Mouse (Mus musculus): ENCODE results near the gene Asb11.
A peak's percentile ranks its signal among the peaks of the same experiment; 100 is the strongest.

Asb11 gene

DNA sequence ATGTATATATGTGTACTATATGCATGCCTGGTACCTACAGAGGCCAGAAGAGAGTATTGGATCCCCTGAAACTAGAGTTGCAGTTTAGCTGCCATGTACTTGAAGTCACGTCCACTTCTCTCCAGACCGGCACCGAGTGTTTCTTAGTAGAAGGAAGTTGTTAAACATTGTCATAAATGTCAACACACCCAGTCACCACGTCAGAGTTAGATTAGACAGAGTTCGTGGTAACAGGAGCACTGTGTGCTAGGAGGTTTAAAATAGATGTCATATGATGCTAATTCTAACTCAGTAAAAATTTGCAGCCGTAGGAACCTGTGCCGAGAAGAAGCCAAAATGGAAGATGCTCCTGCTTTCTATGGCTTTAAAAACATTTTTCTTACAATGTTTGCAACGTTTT is at the start of gene Asb11:
Asb11 (plus strand) TSS at position 286 of the 400 bp plus-strand sequence.
- DNase-seq: no peak

DNA sequence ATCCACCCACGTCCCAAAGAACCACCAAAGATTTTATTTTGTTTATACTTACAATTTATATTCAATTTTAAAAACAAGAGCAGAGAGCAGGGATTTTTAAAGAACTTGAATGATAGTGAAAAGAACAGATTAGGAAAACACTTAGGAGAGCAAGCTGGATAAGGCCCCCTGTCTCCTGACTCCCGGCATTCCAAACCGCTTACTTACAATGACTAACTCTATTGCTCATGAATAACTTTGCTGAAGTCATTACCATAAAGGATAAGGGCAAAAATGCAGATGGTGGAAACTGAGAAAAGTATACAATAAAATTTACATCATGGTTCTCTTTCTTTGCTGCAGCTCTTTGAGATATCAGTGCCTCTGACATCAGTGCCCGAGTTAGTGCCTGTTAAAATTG is 42.7 kb upstream of the Asb11 start:
- DNase-seq: no peak

DNA sequence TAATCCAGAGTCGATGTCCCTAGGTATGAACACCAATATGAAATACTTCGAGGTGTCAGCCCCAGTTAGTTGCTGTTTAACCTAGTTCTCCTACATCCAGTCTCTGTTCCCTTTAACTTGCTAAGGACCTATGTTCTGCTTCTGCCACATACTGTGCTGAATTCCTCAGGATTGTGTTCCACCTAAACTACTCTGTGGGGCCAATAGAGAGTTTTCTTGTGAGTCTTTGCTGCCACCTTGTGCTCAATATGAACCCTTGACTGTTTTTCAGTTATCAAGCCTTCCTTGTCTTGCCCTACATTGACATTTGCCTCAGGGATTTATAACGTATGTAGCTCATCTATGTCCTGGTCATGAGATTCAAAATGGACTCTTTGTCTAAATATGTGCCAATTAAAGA is 38.3 kb upstream of the Asb11 start:
- DNase-seq: no peak

DNA sequence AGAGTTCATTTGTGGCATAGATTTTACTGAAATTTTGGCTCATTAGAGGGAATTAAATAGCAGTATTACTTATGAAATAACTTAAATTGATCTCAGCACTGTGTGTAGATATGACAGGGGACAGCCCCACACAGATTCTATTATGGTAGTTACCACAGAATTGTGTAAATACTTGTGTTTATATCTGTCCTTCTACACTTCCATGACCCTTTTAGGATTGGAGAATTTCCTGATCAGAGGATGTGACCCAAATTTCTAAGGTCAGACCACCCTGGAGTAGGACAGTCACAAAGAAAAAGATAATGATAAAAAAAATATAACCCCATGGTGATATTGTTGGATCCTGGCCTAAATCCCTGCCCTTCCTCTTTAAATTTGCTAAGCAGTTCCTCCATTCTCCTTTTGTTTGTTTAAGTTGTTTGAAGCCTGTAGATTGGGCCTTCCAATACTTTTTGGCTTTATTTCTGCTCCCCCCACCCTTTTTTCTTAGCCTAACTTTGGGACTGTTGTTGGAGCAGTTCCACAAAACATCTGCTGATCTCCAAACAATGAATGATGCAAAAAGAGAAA is 31.6 kb upstream of the Asb11 start:
- DNase-seq: no peak

DNA sequence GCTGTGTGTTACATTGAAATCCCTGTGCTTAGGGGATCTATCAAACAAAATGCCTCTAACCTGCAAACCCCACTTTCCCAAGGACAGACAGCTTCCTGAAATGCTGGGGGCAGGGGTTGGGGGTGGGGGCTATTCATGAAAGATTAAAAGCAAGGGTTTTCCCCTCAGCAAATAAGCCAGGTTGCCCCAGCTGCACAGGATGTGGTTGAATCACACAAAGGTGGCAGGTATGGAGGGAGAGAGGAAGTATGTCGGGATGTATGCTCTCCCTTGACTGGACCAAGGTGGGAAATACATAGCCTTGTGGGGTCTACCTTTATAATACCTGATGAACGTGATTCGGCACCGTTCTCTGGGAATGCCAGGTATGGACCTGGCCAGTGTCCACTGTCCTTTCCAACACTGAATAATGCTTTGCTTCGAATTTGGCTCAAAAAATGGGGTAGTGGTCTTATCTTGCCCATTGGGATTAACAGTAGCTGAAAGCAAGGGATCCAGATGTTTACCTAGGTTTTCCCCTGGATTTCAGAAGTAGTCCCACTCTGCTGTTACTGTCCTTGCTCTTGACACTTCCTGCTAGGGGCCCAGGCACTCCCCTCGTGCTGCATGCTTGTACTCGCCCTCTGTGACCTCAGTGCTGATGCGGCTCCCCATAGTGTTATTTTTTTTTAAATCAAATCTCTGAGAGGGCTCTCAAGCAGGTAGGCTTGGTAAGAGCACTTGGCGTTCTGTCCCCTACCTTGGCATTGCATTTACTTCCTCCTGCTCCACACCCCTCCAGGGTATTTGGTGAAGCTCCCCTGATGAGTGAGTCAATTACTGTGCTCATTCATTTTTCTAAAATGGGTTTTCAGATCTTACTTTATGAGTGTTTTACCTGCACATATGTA is 30.4 kb upstream of the Asb11 start:
- peak in 1 of 2 experiments; percentile 24 for DNase-seq

DNA sequence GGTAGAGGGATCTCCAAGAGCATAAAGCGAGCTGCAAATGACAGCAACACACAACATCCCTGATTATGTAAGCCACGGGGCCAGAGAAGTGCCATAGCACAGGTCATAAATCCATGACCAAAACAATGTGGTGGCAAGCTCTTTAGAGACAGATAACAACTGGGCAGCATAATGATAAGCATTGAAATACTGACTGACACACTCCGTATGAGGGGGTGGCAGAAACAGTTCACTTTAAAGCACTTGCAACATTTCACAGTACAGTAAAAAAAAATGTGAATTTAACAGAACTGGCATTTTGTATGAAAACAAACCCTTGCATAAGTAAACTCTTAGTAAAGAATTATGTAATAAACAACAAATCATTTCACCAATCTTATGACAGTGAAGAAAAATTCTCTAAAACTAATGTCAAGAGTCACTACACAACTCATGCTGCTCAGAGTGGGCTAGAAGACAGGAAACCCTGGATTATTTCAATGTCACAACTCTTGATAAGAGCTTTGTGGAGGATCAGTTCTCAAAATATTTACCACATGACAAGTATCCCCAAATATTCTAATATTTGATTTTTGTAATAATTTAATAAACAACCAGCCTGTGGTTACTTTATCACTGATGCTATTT is 28.4 kb upstream of the Asb11 start:
- DNase-seq: no peak

DNA sequence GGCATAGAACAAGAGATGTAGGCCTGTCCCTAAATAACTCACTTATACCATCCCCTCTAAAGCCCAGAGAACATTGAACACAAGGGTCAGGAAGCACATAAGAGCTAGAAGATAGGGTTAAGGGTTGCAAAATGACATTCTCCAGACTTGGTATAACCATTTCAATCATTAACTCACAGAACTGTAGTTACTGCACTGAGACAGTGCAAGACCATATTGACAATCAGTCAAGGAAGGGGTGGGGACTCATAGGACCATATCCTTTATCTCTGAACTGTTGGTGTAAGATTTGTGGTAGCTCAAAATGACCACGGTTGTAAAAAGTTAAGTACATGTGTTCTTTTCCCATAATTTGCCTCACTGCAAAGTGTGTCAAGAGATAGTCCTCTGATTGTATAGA is 26.2 kb upstream of the Asb11 start:
- no peak for DNase-seq

DNA sequence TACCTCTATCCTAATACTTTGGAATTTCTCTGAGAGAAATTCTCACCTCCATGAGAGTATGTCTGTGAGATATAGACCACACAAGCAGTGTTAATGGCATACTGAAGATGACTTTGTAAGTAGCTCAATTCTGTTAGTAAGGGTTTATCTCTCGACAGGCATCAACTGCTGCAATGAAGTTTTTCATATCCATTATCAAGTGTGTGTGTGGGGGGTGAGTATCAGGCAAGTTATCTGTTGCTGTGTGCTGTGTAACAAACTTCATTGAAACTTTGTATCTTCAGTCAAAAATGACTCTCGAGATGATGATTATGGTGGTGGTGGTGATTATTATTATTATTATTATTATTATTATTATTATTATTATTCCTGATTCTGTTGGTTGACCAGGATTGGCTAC is 20.0 kb upstream of the Asb11 start:
- no peak for DNase-seq

DNA sequence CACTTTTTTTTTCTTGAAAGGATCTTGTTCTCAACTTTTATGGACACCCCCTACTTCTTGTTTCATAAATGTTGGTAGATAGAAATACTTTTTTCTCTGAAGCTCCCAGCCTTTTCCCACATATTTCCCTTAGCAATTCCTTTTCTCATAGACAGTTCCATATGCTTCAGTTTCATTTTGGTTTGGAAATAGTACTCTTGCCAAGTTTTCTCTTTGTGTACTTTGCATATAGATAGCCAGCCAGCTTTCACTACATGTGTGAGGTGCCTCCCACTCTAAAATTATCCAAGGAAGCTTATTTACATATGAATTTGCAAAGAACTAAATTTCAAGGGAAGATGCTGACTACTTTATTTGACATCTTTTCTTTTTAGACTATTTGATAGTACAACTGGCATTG is 18.8 kb upstream of the Asb11 start:
- no peak for DNase-seq

DNA sequence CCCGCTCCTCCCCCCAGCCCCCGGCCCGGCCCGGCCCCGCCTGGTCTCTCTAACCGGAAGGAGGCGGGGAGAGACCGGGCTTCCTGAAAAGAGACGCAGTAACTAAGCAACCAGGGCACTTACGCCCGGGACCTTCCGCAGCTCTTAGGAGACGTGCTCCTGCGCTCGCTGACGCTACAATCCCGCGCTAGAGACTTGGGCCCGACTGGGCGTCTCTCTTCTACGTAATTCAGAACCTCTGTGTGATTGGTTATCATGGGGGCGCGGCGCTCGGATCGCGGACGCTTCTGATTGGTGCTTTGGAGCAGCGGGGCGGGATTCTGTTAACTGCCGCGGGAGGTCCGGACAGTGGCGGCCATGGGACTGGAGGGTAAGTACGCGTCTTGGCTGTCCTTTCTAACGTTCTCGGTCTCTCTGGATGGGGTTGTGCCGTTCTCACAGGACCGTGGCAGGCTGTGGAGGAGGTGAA is 17.3 kb upstream of the Asb11 start, which contains the start of gene Piga:
Piga (plus strand) TSS at position 317 of the 469 bp plus-strand sequence.
- peak; percentile 92 to 97 for DNase-seq

DNA sequence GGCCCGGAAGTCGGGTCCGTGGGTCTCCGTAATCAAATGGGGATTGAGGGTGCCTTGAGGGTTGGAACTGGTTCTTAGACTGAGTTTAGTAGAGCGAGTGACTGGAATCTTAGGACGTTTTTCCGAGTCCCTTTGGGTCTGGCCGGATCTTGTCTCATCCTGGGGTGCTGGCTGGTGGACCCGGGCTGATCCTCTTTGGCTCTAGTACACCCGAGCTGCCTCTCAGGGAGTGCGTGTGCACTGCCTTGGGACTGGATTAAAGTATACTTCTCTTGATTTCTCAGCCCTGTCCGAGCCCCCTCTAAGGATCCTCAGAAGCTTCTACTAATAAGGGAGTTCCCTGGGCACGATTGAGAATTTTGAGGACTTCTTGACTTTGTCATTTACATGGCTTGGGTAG is 16.8 kb upstream of the Asb11 start:
- DNase-seq: no peak

DNA sequence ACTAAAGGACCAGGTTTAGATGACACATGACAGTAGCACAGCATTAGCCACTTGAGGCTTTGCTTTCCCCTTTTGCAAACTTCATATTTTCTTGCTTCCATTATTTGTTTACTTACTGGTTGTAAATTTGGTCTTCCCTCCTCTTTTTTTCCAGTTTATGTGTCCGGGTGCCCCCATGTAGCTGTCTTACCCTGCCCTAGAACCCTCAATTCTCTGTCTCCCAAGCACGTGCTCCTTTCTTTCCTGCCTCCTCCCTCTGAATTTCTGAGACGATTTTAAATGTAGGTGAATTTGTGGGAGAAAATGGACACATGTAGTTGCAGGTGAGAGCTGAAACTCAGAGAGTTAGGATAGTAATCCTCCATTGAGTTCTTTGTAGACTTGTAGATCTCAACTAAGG is 16.3 kb upstream of the Asb11 start:
- DNase-seq: no peak

DNA sequence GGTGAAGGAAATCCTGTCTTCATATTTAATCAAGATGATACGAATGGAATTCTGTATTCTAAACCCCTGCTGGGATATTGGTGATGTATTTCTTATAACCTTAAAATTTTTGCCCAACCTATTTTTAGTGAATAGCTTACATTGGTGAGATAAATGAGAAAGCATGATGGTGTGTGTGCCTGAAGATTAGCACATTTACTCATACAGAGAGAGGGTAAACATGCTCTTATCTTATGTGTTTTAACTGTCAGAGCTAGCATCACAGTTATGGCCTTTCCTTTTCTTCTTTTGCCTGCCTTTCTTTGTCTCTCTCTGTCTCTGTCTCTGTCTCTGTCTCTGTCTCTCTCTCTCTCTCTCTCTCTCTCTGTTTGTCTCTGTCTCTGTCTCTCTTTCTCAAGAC is 12.0 kb upstream of the Asb11 start:
- no peak for DNase-seq

DNA sequence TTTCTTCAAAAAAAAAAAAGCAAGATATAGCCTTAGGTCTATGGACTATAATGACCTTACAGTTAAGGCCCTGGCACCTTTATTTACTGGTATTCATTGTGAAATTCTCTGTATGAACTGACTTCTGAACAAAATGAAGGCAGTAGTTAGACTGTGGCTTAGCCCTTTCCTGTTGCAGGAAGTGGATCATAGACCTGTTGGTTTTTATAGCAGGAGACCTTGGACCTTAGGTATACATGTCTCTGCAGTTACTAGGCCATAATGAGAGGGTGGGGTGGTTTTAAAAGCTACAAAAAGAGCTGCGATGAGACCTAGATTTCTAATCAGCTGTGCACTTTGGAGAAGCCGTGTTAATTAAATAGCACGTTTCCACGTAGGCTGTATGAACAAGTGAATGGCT is 9.5 kb upstream of the Asb11 start:
- no peak for DNase-seq

DNA sequence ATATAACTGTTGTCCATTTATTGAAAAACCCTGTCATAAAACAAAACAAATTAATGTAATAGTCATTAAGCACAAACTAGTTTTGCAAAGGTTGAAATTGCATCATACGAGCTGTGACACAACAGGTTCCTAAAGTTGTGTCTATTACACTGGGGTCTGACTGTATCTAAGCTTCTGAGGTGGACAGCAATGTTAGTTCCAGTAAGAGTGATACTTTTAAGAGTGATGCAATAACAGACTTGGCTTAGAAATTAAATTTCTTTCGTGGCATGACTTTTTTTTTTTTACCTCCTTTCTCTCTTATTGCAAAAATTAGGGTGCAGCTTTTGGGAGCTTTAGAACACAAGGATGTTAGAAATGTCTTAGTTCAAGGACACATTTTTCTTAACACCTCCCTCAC is 8.6 kb upstream of the Asb11 start:
- no peak for DNase-seq

DNA sequence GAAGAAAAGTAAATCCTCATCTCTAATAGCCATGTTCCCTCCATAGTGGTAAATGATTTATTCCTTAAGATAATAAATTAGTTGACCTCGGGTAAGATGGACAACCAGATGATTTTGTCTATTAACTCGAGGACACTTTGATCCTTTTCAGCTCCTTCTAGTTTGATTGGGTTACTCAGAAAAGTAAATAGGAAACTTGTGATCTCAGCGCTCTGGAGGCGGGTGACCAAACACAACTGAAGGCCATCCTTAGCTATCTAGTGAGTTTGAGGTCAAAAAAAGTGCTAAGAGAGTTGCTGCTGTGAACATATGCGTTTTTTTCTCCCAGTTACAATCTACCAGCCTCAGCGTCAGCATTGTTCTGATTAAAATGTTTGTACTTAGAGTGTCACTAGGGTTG is 6.2 kb upstream of the Asb11 start:
- DNase-seq: no peak

DNA sequence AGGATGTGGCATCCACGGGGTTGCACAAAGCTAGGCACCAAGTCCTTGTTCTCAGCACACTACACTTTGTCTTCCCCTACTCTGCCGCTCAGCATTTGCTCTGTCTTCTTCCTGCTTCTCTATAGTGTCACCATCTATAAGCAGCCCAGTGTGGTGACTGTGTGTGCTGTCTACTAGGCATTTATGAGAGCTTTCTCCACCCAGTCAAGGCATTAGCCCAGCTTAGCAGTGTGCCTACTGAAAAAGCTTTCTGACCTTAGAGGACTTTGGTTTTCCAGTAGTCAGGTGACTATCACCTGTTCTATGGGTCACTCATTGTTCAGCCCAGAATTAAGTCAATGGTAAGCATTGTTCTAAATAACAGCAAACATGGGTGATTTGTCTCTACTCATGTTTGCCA is 5.7 kb upstream of the Asb11 start:
- DNase-seq: no peak

DNA sequence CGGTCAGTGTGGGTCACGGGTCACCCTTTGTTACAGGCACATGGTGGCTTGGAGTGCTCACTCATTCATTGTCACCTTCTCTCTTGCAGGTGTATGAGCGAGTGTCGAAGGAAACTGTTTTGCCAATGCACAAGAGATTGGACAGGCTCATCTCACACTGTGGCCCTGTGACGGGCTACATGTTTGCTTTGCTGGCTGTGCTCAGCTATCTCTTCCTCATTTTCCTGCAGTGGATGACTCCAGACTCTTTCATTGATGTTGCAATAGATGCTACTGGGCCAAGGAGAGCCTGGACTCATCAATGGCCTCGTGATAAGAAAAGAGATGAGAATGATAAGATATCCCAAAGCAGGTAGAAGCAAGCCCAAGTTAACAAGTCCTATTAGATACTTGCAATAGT is 5.3 kb upstream of the Asb11 start:
- no peak for DNase-seq

DNA sequence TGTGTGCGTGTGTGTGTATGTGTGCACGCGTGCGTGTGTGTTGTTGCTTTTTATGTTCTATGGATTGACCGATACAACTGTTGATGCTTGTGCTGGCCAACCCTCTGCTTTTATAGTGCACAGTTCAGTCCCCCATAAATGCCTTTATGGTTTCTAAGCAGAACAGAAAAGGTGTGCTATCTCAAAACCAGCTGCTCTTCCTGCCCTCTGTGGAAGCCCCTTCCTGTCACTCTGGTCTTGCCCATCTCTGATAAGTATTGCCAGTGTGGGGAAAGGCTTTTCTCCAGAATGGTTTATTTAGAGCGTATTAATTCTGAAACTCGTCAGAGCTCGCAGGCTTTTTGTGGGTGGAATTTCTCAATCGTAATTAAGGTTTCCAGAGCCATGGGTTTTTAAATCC is 4.1 kb upstream of the Asb11 start:
- no peak for DNase-seq

DNA sequence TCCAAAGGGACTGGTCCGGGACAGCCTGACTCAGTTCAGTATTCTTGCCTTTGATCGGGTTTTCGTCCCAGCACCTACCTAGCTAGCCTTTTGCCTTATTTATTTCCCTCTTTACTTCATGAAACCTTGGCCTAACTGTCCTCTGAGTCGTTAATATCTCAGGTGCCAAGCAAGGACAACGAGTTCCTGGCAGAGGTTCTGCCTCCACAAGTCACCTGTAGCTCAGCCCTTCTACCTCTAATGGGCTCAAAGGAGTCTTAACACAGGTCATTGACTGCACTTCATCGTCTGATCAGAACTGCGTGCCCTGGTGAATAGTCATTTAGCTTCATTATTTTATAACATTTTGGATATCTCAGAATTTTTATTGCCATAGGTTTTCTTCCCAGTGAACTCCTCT is 2.7 kb downstream of the Asb11 start:
- DNase-seq: no peak

DNA sequence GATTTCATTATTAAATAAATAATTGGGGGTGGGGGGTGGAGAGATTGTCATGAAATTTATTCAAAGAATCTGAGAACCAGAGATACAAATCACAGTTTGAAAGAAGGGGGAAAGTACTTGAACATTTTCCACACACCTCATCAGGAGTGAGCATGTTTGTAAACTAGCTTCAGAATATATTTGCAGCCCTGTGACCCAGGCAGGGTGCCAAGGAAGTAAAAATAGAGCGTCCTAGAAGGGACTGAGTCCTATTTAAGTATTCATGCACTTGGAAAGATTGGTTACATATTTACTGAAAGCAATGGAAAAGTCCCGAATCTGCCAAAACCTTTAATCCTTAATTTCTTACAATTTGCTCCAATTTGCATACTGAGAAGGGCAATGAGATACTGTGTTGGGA is 3.3 kb downstream of the Asb11 start:
- peak; percentile 64 to 69 for DNase-seq

DNA sequence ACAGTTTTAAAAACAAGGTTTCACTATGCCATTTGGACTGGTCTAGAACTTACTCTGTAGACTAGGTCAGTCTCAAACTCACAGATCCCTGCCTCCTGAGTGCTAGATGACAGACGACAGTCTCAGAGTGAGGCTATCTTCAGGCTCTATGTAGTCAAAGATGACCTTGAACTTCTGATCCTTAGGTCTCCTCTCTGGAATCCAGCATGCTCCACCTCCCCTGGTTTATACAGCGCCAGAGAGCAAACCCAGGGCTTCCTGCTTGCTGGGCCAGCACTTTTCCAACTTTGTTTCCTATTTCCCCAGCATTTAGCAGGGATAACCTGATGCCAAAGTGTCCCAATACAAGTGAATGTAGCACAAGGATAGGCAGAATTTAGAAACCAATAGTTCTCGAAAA is 3.9 kb downstream of the Asb11 start:
- DNase-seq: no peak

DNA sequence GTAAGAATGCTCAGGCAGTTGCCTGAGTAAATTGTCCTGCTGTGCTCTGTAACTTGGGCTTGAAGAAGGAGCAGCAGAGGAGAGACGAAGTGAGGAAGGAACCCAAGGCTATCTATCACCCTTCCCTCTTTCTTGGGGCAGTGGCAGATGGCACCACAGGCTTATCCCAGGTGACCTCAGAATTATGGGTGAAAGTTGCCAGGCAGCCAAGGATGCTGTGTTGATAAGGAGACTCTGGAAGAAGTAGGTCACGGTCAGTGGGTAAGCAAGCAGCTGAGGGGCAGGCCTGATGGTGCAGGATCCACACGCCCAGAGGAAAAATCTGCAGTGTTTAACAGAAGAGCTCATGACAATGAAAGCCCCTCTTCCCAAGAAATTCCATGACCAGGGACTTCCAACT is 4.5 kb downstream of the Asb11 start:
- no peak for DNase-seq

DNA sequence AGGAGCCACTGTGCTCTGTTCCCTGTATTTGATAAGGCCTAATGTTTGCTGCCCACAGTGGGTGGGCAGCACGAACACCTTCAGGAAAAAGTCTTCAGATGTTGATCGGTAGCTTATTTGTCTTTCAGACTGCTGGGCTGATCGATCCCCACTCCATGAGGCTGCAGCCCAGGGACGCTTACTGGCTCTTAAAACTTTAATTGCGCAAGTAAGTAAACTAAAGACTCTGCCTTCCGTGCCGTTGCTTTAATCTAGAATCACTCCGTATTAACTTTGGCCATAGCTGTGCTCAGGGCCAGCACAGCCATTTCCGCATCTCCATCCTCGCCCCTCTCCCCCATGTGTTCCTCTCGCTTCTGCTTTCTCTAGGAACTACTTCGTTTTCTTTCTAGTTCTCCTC is 8.8 kb downstream of the Asb11 start:
- no peak for DNase-seq
